8 mouse cellular contexts compared by ENCODE assay signal in genomic region chr15:80289436-80289835, GRCm38 (mm10). TPM values are rescaled to one million over a fixed set of nuclear protein-coding genes. Genes with fewer than 3 reads are reported as not detected.
DNase-seq lines count a peak whose midpoint lies in the region.

No protein-coding gene starts in this region.

- DNase-seq in ES-CJ7 (ENCODE audit: low read depth, low spot score): peak; percentile 97
- peak; percentile 85 for DNase-seq in adrenal gland, postnatal 10 days
- DNase-seq in embryo, embryonic 9.5 days (ENCODE audit: extremely low spot score): peak; percentile 75
- peak; percentile 59 to 67 for DNase-seq in heart, postnatal 10 days
- peak; percentile 52 for DNase-seq in layer of hippocampus, adult 9-10 months (ENCODE audit: low spot score)
- peak; percentile 73 for DNase-seq in lung, postnatal 14 days
- DNase-seq in right cerebral cortex, adult 18-20 months: peak; percentile 83
- peak; percentile 92 for DNase-seq in thymus, postnatal 4 days

- intact Hi-C loops in heart, postnatal 10 days (cut with DNase I): loop anchor here (1.0 to 10.0 kb wide), 2 partner anchors 325 to 405 kb away; no protein-coding TSS in a partner anchor

RNA-seq across cellular contexts. Expression of gene Cacna1i, which starts 2.4 kb away (rescaled TPM):
- 1 to 10 TPM in 1 of 2 experiments, under 1 TPM in 1; 0.27 to 1.1 TPM for total RNA-seq in adrenal gland, postnatal 10 days (2021)
- under 1 TPM in 1 of 2 experiments, not detected in 1; 0.05 TPM for total RNA-seq in heart, postnatal 10 days (2021)

RNA-seq across cellular contexts. Expression of gene Rps19bp1, which starts 25.3 kb away (rescaled TPM):
- 10 to 100 TPM; 33.0 to 37.6 TPM for total RNA-seq in adrenal gland, postnatal 10 days (2021)
- total RNA-seq in heart, postnatal 10 days (2021): 10 to 100 TPM; 20.0 to 24.6 TPM

RNA-seq across cellular contexts. Expression of gene Atf4, which starts 34.5 kb away (rescaled TPM):
- total RNA-seq in adrenal gland, postnatal 10 days (2021): 100 to 1,000 TPM; 121 to 199 TPM
- total RNA-seq in heart, postnatal 10 days (2021): 100 to 1,000 TPM in 1 of 2 experiments, 10 to 100 TPM in 1; 96.4 to 105 TPM

RNA-seq across cellular contexts. Expression of gene AC140267.1, which starts 53.8 kb away (rescaled TPM):
- total RNA-seq in adrenal gland, postnatal 10 days (2021): 10 to 100 TPM in 1 of 2 experiments, 1 to 10 TPM in 1; 6.9 to 19.1 TPM
- total RNA-seq in heart, postnatal 10 days (2021): 10 to 100 TPM; 22.0 to 31.2 TPM

RNA-seq across cellular contexts. Expression of gene Mief1, which starts 55.6 kb away (rescaled TPM):
- 10 to 100 TPM; 42.8 to 46.6 TPM for total RNA-seq in adrenal gland, postnatal 10 days (2021)
- total RNA-seq in heart, postnatal 10 days (2021): 10 to 100 TPM; 33.2 to 37.6 TPM

Comparison
In these comparisons a context has a peak if more than half of its experiments do, and no peak if none do; other contexts are left out.
1. Peak in every context shown above with its lines: DNase-seq.